ENCODE assay signal across 13 mouse cellular contexts in genomic region chr11:66222133-66222532, GRCm38 (mm10). TPM values are rescaled to one million over a fixed set of nuclear protein-coding genes. Genes with fewer than 3 reads are reported as not detected.
DNase-seq lines count a peak whose midpoint lies in the region; ATAC-seq lines count a peak whose summit lies in the region.
"Had no signal": no experiment of that assay in that cellular context is flagged by ENCODE, and none has a peak within 500 bp of the region (broad histone marks: within the 10 kb centered on the region; RNA-seq: fewer than 3 reads in every experiment).

No protein-coding gene starts in this region.

- H3K36me3 ChIP-seq in midbrain, embryonic 14.5 days (ENCODE audit: control insufficient read depth, insufficient read depth, low read length): no peaks in the 10 kb centered on the region
- no peaks in the 10 kb centered on the region for H3K36me3 ChIP-seq in midbrain, embryonic 13.5 days
- H3K36me3 ChIP-seq: embryonic facial prominence, embryonic 12.5 days; heart, embryonic 13.5 days; liver, embryonic 15.5 days had no signal

- H3K9ac ChIP-seq in midbrain, embryonic 14.5 days (replicated peaks; ENCODE audit: low read length): no peak overlapping the region
- no peak overlapping the region for H3K9ac ChIP-seq in midbrain, embryonic 13.5 days (replicated peaks)
- H3K9ac ChIP-seq: embryonic facial prominence, embryonic 12.5 days; heart, embryonic 13.5 days; liver, embryonic 15.5 days had no signal

- no peak overlapping the region for H3K27ac ChIP-seq in midbrain, embryonic 14.5 days (replicated peaks; ENCODE audit: low read depth, low read length)
- no peak overlapping the region for H3K27ac ChIP-seq in midbrain, embryonic 13.5 days
- H3K27ac ChIP-seq: embryonic facial prominence, embryonic 12.5 days; heart, embryonic 13.5 days; kidney, postnatal 0 days; liver, embryonic 15.5 days had no signal

- H3K4me1 ChIP-seq in midbrain, embryonic 14.5 days (ENCODE audit: control insufficient read depth, insufficient read depth, low read length): no peaks in the 10 kb centered on the region
- H3K4me1 ChIP-seq in midbrain, embryonic 13.5 days (replicated peaks): no peaks in the 10 kb centered on the region
- H3K4me1 ChIP-seq: embryonic facial prominence, embryonic 12.5 days; heart, embryonic 13.5 days; liver, embryonic 15.5 days had no signal

- no peak overlapping the region for H3K4me3 ChIP-seq in midbrain, embryonic 14.5 days (replicated peaks; ENCODE audit: low read depth, low read length)
- no peak overlapping the region for H3K4me3 ChIP-seq in midbrain, embryonic 13.5 days (replicated peaks)
- H3K4me3 ChIP-seq: embryonic facial prominence, embryonic 12.5 days; heart, embryonic 13.5 days; liver, embryonic 15.5 days had no signal

- 94% methylated on average over 1 of the region's 1 CpGs for WGBS in midbrain, embryonic 14.5 days
- WGBS in midbrain, embryonic 13.5 days: 81% methylated on average over 1 of the region's 1 CpGs

- no peak overlapping the region for H3K4me2 ChIP-seq in midbrain, embryonic 14.5 days (ENCODE audit: low read length)
- no peak overlapping the region for H3K4me2 ChIP-seq in midbrain, embryonic 13.5 days (replicated peaks)
- H3K4me2 ChIP-seq: embryonic facial prominence, embryonic 12.5 days; heart, embryonic 13.5 days; liver, embryonic 15.5 days had no signal

- no peak for ATAC-seq in midbrain, embryonic 14.5 days (ENCODE audit: low FRiP score, low TSS enrichment)
- no peak for ATAC-seq in midbrain, embryonic 13.5 days

- H3K27me3 ChIP-seq in midbrain, embryonic 14.5 days (ENCODE audit: control insufficient read depth, insufficient read depth, low read length): no peaks in the 10 kb centered on the region
- H3K27me3 ChIP-seq in midbrain, embryonic 13.5 days: no peaks in the 10 kb centered on the region
- H3K27me3 ChIP-seq: embryonic facial prominence, embryonic 12.5 days; liver, embryonic 15.5 days had no signal

- no peaks in the 10 kb centered on the region for H3K9me3 ChIP-seq in midbrain, embryonic 14.5 days (ENCODE audit: control insufficient read depth, low read length)
- H3K9me3 ChIP-seq in midbrain, embryonic 13.5 days: no peaks in the 10 kb centered on the region
- H3K9me3 ChIP-seq: embryonic facial prominence, embryonic 12.5 days; heart, embryonic 13.5 days; liver, embryonic 15.5 days had no signal

- DNase-seq in midbrain, embryonic 14.5 days: peak; percentile 56
- DNase-seq in cerebellum, postnatal 25 days: peak; percentile 66 to 69
- peak; percentile 83 to 91 for DNase-seq in layer of hippocampus, postnatal 14 days (ENCODE audit: low spot score in 2 of 2)
- peak; percentile 17 to 22 for DNase-seq in right cerebral cortex, postnatal 36 days (ENCODE audit: low spot score in 2 of 2)
- no peak for DNase-seq in liver
- no peak for DNase-seq in c-Kit-positive CD71-positive TER-119-positive erythroid progenitor cells, embryonic 14.5 days (ENCODE audit: low spot score)
- DNase-seq in thymus, postnatal 36 days: no peak
- DNase-seq: adrenal gland, adult 2 months had no signal

RNA-seq across cellular contexts. Expression of gene Dnah9, which starts 53.8 kb away (rescaled TPM):
- polyA plus RNA-seq in midbrain, embryonic 14.5 days (2014; fragmentation: Nextera tagmentation; extraction: Ambion mirVana): 1.1 and 2.7 TPM in 2 replicates
- polyA plus RNA-seq in midbrain, embryonic 13.5 days (2015; fragmentation: Nextera tagmentation; extraction: Ambion mirVana): 1.8 and 2.3 TPM in 2 replicates
- total RNA-seq in layer of hippocampus, postnatal 14 days (2021): 10 to 100 TPM; 14.5 to 15.7 TPM
- total RNA-seq: adrenal gland, adult 2 months had no signal
- polyA plus RNA-seq: adrenal gland, adult 2 months; liver, embryonic 15.5 days had no signal

Comparison
In these comparisons a context has a peak if more than half of its experiments do, and no peak if none do; other contexts are left out.
1. DNase-seq: peak in midbrain, embryonic 14.5 days (single experiment), cerebellum, postnatal 25 days (2 of 2), layer of hippocampus, postnatal 14 days (2 of 2) and right cerebral cortex, postnatal 36 days (2 of 2); none in liver (single experiment), c-Kit-positive CD71-positive TER-119-positive erythroid progenitor cells, embryonic 14.5 days (single experiment) and thymus, postnatal 36 days (0 of 2).